Mouse (Mus musculus) limb, embryonic 14.5 days (tissue): ENCODE results near the gene Ppm1n. TPM values are rescaled to one million over a fixed set of nuclear protein-coding genes. Genes with fewer than 3 reads are reported as not detected.

Source experiments
- ATAC-seq: fragments of 200-750 bp; cut with Nextera tagmentation; 2 replicates; pipeline ENCODE4 v1.8.0; 2017; ENCODE audit warnings: low read depth, moderate number of reproducible peaks, moderate TSS enrichment; ENCODE audit not compliant: low FRiP score
- DNase-seq: peaks from one replicate; pipeline ENCODE4 v3.0.0-alpha.2; 2015; ENCODE audit warnings: low spot score
- H3K27ac ChIP-seq: fragments of 300-500 bp; sonication (generic); replicated peaks from 2 replicates; pipeline ENCODE4 v1.5.1; 2014; ENCODE audit warnings: low read depth, mild to moderate bottlenecking, low read length, moderate library complexity, mixed read lengths
- H3K27me3 ChIP-seq: fragments of 300-500 bp; sonication (generic); 2 replicates; pipeline ENCODE4 v1.6.1; 2014; ENCODE audit warnings: low read length, mixed read lengths; ENCODE audit not compliant: control insufficient read depth, insufficient read depth
- H3K36me3 ChIP-seq: fragments of 300-500 bp; sonication (generic); 2 replicates; pipeline ENCODE4 v1.6.1; 2014; ENCODE audit warnings: mild to moderate bottlenecking, low read length, moderate library complexity, mixed read lengths; ENCODE audit not compliant: control insufficient read depth, insufficient read depth
- H3K4me1 ChIP-seq: fragments of 300-500 bp; sonication (generic); 2 replicates; pipeline ENCODE4 v1.6.1; 2014; ENCODE audit warnings: antibody characterized with exemption, low read length, mixed read lengths; ENCODE audit not compliant: control insufficient read depth, insufficient read depth
- H3K4me2 ChIP-seq: fragments of 300-500 bp; sonication (generic); replicated peaks from 2 replicates; pipeline ENCODE4 v1.6.1; 2014; ENCODE audit warnings: low read depth, mild to moderate bottlenecking, low read length, moderate library complexity; ENCODE audit not compliant: severe bottlenecking
- H3K4me3 ChIP-seq: fragments of 300-500 bp; sonication (generic); replicated peaks from 2 replicates; pipeline ENCODE4 v1.5.1; 2014; ENCODE audit warnings: low read length
- H3K9ac ChIP-seq: fragments of 300-500 bp; sonication (generic); 2 replicates; pipeline ENCODE4 v1.6.1; 2014; ENCODE audit warnings: mild to moderate bottlenecking, low read depth, low read length, moderate library complexity; ENCODE audit not compliant: severe bottlenecking
- H3K9me3 ChIP-seq: fragments of 300-500 bp; sonication (generic); 2 replicates; pipeline ENCODE4 v1.6.1; 2016; ENCODE audit warnings: low read length; ENCODE audit not compliant: control insufficient read depth
- POLR2A ChIP-seq: fragments of 200-500 bp; IDR thresholded peaks from 2 replicates; pipeline ENCODE4 v1.8.0; 2012; ENCODE audit warnings: inconsistent platforms, mild to moderate bottlenecking, moderate library complexity, borderline replicate concordance; ENCODE audit not compliant: insufficient read depth, insufficient read length; ENCODE audit errors: extremely low read depth
- WGBS: fragments of 180-500 bp; shearing (Covaris S2); extraction: QIAGEN DNeasy Blood & Tissue Kit; methylation state at CpG from one replicate; pipeline ENCODE4 v1.1.7; 2014; 5-methylcytosine and 5-hydroxymethylcytosine counted together
- polyA plus RNA-seq, 2 experiments: library from polyadenylated mRNA; depleted of rRNA in 1 of 2; stranded (reverse) in 1 of 2; unstranded in 1 of 2; fragments of >200 nt; fragmentation: Nextera tagmentation in 1 of 2; extraction: Ambion mirVana in 1 of 2; gene quantifications; 2 replicates each; pipeline versions ENCODE4 v1.2.1 to v1.2.3; 2012 to 2014

The Ppm1n gene
- polyA plus RNA-seq, 2 experiments, result not detected

- peak overlapping the region; percentile 89 for H3K4me2 ChIP-seq
- peak overlapping the region; percentile 42 for H3K4me3 ChIP-seq
- H3K27ac ChIP-seq, result peak overlapping the region; percentile 52
- no peak for TF ChIP-seq POLR2A
- no peaks in the 10 kb centered on the region for H3K9me3 ChIP-seq
- DNase-seq, result peak; percentile 95
- H3K9ac ChIP-seq, result peak overlapping the region; percentile 55
- peak; percentile 97 for ATAC-seq
- no peaks in the 10 kb centered on the region for H3K27me3 ChIP-seq
- no peaks in the 10 kb centered on the region for H3K36me3 ChIP-seq
- WGBS, result 3% methylated on average over 37 of the region's 41 CpGs
- H3K4me1 ChIP-seq, result peaks cover 9% of the 10 kb centered on the region; the same call in 1 of the 2 replicates
These were observed 40.0 kb upstream of the Ppm1n start for GRCm38 (mm10) chr7:19319906-19320305.

- Histone ChIP-seq H3K27me3 (no peaks in the 10 kb centered on the region), H3K4me3 (peak overlapping the region; percentile 42), H3K9me3 (no peaks in the 10 kb centered on the region), H3K4me1 (peaks cover 9% of the 10 kb centered on the region; the same call in 1 of the 2 replicates), H3K4me2 (peak overlapping the region; percentile 89), H3K36me3 (no peaks in the 10 kb centered on the region), H3K27ac (peak overlapping the region; percentile 52), H3K9ac (peak overlapping the region; percentile 55)
- DNase-seq, result no peak
- ATAC-seq, result peak; percentile 51
- TF ChIP-seq POLR2A, result no peak
- 21% methylated on average over 9 of the region's 9 CpGs for WGBS
These were observed 39.6 kb upstream of the Ppm1n start for GRCm38 (mm10) chr7:19319458-19319857.

GRCm38 (mm10) chr7:19318676-19319075 is 38.8 kb upstream of the Ppm1n start:
- no peak overlapping the region for H3K4me3 ChIP-seq
- H3K4me1 ChIP-seq, result peaks cover 9% of the 10 kb centered on the region; the same call in 1 of the 2 replicates
- H3K9ac ChIP-seq, result no peak overlapping the region
- H3K4me2 ChIP-seq, result no peak overlapping the region
- H3K36me3 ChIP-seq, result no peaks in the 10 kb centered on the region
- 72% methylated on average over 7 of the region's 7 CpGs for WGBS
- no peaks in the 10 kb centered on the region for H3K9me3 ChIP-seq
- TF ChIP-seq POLR2A, result no peak
- no peak overlapping the region for H3K27ac ChIP-seq
- DNase-seq (no peak), ATAC-seq (no peak)
- no peaks in the 10 kb centered on the region for H3K27me3 ChIP-seq

GRCm38 (mm10) chr7:19318201-19318600 is 38.3 kb upstream of the Ppm1n start:
- ATAC-seq (no peak), DNase-seq (no peak)
- no peak overlapping the region for H3K27ac ChIP-seq
- H3K4me2 ChIP-seq, result no peak overlapping the region
- peaks cover 9% of the 10 kb centered on the region; the same call in 1 of the 2 replicates for H3K4me1 ChIP-seq
- no peaks in the 10 kb centered on the region for H3K9me3 ChIP-seq
- 68% methylated on average over 2 of the region's 2 CpGs for WGBS
- no peak overlapping the region for H3K4me3 ChIP-seq
- H3K27me3 ChIP-seq, result no peaks in the 10 kb centered on the region
- H3K36me3 ChIP-seq, result no peaks in the 10 kb centered on the region
- TF ChIP-seq POLR2A, result no peak
- H3K9ac ChIP-seq, result no peak overlapping the region

GRCm38 (mm10) chr7:19316451-19317161 is 36.7 kb upstream of the Ppm1n start:
- no peak for DNase-seq
- TF ChIP-seq POLR2A, result no peak
- Histone ChIP-seq H3K4me2 (no peak overlapping the region), H3K4me1 (peaks cover 9% of the 10 kb centered on the region; the same call in 1 of the 2 replicates), H3K9me3 (no peaks in the 10 kb centered on the region), H3K36me3 (no peaks in the 10 kb centered on the region), H3K27me3 (no peaks in the 10 kb centered on the region), H3K9ac (no peak overlapping the region), H3K27ac (no peak overlapping the region), H3K4me3 (no peak overlapping the region)
- no peak for ATAC-seq
- WGBS, result 65% methylated on average over 14 of the region's 14 CpGs
